Mouse (Mus musculus): ENCODE results near the gene Hoxa6.

Gene Hoxa6

GRCm38 (mm10) chr6:52228475-52229465 lies 20.2 kb upstream of the Hoxa6 start:
- no peak for DNase-seq (ENCODE audit: low spot score in 2 of 2)

DNA sequence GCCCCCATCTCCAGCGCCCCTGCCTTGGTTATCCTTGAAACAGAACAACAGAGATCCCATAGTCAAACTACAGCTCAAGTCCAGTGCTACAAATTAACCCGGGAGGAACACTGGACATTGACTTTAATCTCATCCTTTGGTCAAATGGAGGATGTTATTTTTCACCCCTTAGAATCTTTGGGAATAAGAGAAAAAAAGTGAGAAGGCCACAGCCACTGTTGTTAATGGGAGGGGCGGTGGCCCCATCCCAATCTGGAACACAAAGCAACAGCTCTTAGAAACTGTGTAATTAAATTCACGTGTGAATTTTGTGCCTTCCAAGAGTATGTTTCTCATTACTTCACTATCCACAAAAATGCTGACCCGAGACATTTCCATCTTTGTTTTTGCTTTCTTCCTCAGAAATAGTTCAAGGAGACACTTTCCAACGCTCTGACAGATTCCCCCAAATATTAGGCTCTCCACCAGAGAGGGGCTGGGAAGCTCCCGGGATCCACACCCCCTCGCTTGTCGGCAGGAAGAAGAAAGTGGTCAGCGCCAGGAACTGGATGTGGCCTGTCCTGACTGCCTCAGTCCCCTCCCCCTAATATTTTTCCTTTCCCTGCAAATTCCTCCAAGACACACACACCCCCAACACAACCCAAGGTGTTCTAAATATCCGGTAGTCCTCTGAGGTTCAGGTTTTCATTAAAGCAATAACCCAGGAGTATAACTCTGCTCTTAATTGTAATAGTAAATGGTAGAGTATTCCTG lies 19.1 kb upstream of the Hoxa6 start:
- DNase-seq (ENCODE audit: low spot score in 2 of 2): no peak

DNA sequence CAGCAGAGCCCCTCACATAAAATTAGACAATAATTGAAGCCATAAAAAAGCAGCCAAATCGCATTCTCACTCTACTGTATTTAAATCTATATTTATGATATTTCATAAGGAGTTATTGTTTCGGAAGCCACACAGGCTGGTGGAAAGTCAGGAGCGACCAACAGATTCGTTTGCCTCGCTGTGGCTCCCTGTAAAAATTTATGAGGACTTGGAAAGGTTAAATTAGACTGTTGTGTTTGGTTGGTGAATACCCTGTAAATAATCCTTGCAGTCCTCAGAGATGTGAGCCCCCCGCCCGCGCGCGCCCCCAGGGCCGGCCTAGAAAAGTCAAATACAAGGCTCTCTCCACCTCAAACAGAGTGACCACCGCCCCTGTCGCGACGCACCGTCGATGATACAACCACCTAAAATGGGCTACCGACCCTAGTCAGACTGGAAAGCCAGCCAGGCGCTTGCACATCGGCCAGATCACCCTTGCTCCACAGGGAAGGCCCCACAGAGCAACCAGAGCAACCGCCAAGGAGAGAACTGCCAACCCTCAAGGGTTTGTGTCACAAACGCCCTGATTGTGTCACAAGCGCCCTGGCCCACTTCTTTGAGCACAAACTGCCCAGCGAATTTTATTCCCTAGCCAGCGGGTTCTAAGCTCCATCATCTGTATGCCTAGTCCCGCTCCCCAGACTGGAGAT lies 18.2 kb upstream of the Hoxa6 start:
- DNase-seq (ENCODE audit: low spot score in 2 of 2): no peak

DNA sequence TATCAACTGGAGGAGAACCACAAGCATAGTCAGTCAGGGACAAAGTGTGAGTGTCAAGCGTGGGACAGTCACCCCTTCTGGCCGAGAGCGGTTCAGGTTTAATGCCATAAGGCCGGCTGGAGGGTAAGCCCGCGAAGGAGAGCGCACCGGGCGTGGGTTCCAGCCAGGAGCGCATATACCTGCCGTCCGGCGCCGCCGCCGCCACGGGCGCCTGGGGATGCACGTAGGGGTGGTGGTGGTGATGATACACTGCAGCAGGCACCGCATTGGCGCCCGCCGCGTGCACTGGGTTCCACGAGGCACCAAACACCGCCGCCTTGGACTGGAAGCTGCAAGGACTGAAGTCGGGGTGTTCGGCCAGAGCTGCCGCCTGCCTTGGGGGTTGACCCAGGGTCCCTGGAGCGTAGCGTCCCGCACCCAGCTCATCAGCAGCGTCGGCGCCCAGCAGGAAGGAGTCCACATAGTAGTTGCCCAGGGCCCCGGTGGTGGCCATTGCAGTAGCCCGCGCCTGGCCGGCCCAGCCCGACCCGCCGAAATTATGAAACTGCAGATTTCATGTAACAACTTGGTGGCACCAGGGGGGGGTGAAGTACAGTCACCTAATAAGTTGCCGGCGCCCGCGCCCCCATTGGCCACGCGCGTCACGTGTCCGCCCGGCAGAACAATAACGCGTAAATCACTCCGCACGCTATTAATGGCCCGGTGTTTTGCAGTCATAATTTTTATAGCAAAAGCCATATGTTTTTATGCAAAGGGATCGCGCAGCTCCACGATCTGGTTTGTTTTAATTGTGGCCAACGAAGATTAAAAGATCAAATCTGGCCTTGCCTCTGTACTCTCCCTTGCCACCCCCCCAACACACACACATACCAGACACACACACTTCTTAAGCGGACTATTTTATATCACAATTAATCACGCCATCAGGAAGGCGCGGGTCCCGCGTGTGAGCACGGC lies 17.4 kb upstream of the Hoxa6 start:
- DNase-seq (ENCODE audit: low spot score in 2 of 2): peak; percentile 90 to 92

DNA sequence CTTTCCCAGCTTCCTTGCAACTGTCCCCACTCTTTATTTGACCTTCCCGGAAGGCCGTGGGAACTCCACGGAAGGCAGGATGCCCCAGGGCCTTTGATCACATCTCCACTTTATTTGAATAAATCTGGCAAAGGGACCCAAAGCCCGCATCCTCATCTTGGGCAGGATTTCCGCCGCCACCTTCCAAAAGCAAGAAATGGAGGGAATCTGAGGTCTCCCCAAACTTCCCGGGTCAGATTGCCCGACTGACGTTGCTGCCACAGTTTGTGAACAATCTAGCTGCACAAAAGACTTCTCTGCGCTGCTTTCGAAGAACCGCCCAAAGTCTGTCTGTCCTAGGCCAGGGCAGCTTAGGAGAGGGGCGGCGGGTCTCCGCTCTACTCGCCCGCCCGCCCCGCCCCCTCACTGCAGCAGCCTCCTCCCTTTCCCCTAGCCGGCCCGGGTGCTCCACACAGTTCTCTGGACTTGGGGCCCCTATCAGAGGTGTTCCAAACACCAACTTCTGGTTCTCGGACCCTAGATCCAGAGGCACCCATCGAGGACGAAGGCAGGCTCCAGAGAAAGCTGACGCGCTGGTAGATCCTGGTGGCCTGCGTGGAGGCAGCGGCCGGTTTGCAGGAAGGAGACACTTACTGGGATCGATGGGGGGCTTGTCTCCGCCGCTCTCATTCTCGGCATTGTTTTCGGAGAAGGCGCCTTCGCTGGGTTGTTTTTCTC lies 16.5 kb upstream of the Hoxa6 start:
- DNase-seq (ENCODE audit: low spot score in 2 of 2): no peak

DNA sequence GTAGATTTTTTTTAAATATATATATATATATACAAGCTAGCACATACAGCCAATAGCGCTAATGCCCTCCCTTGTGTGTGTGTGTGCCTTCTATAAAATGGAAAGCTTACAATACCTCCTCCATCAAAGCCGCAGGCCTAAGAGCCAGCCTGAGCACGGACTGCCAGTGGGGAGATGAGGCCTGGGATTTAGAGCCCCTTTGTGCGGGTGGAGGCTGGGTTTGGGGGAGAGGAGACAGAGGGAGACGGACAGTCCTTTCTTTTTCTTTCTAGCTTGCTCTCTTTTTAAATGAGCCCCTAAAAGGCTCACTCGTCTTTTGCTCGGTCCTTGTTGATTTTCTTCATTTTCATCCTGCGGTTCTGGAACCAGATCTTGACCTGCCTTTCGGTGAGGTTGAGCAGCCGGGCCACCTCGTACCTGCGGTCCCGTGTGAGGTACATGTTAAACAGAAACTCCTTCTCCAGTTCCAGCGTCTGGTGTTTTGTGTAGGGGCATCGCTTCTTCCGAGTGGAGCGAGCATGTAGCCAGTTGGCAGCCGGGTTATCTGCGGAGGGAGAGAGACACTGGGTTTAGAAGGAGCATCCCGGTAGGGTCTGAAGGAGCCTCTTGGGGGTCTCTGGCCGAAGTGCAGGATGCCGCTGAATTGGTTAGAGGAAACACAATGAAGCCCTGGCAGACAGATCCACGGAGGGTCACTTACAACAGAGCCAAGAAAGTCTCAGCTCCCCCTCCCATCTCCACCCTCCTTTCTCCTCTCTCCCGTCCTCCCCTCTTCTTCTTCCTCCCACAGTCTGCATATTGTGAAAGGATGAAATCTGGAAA lies 15.6 kb upstream of the Hoxa6 start:
- DNase-seq (ENCODE audit: low spot score in 2 of 2): peak in 1 of 2 experiments; percentile 36

- peak in 1 of 2 experiments; percentile 15 for DNase-seq (ENCODE audit: low spot score in 2 of 2)
These were observed 14.2 kb upstream of the Hoxa6 start for GRCm38 (mm10) chr6:52222729-52223128.

- peak in 1 of 2 experiments; percentile 71 for DNase-seq (ENCODE audit: low spot score in 2 of 2)
These were observed 13.6 kb upstream of the Hoxa6 start for GRCm38 (mm10) chr6:52221993-52222685.

DNA sequence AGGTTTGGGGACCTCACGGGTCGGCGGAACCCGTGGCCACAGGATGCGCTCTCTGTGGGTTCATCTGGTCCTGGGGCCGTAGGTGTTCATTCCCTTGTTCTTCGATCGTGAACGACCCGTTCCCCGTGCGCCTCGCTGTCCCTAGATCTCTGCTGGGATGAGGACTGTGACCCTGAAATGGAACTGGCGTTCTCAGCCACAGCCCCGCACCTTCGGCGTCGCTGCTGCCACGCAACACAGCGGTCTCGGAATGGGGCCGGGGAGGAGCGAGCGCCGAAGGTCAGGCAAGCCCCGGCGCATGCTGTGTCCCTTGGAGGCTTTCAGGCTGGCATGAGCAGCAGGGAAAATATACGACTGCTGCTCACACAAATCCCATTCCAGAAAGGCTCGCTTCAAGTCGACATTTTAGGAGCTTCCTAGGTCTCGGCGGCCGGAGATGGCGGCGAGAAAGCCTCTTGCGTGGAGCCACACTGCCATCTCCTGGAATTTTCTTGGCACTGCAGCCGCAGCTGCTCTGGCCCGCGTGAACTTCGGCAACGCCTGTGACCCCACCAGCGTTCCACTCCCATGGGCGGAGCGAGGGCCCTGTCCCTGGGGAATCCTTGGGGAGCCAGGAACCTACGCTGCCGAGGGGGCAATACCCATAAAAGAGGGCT lies 12.9 kb upstream of the Hoxa6 start, which contains the start of gene Hoxa7:
Gene Hoxa7, minus strand, starts transcription at position 518 of the 656 bp plus-strand sequence.
- peak; percentile 93 to 96 for DNase-seq (ENCODE audit: low spot score in 2 of 2)

DNA sequence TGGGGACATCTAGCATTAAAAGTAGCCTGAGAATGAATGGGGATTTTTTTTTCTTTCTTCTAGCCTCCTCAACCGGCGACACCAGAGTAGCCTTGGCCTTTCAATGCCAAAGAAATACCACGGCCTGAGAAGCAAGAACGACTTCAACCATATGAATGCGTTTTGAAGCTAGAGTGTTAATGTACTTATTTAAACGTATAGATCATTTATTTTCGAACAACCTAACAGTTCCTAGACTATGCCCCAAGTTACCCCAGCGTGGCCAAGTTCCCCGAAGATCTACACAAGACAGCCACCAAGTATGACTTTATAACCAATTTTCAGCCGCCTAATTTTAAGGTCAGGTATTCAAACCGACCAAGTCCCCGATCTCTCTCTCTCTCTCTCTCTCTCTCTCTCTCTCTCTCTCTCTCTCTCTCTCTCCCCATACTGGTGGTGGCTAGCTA lies 12.4 kb upstream of the Hoxa6 start:
- no peak for DNase-seq (ENCODE audit: low spot score in 2 of 2)

DNA sequence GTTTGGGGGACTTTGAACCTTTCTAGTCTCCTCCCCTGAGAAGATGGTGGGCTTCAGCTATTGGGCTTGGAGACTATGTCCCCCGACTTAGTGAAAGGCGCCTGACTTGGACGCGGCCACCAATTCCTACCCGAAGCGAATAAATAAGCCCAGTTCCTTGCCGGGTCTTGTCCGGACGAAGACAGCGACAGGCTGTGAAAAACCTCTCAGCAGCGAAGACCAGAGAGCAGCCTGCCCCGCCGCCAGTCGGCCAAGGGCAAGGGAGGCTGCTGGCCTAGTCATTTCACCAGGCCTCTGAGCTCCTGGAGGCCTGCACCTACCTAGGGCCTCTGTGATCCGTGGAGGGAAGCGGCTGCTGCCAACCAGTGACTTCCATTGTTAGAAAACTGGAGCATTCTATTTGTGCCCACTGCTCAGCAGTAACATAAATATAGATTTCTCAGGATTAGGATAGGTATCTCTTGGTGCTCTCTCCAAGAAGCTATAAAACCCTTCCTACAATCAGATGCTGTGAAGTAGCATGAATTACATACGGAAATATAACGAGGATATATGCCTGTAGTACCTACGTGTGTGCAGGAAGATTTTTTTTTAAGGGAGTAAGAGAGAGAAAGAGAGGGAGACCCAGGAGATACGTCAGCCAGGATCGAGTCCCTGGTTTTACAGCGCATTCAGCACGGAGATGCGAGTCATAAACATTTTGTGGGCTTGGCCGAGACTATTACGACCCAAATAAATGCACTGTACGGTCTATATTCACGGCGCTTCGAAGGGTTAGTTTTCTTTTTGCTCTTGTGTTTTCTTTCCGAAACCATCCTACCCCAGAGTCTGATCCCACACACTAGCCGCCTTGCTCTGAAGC lies 11.7 kb upstream of the Hoxa6 start:
- peak; percentile 39 to 41 for DNase-seq (ENCODE audit: low spot score in 2 of 2)

DNA sequence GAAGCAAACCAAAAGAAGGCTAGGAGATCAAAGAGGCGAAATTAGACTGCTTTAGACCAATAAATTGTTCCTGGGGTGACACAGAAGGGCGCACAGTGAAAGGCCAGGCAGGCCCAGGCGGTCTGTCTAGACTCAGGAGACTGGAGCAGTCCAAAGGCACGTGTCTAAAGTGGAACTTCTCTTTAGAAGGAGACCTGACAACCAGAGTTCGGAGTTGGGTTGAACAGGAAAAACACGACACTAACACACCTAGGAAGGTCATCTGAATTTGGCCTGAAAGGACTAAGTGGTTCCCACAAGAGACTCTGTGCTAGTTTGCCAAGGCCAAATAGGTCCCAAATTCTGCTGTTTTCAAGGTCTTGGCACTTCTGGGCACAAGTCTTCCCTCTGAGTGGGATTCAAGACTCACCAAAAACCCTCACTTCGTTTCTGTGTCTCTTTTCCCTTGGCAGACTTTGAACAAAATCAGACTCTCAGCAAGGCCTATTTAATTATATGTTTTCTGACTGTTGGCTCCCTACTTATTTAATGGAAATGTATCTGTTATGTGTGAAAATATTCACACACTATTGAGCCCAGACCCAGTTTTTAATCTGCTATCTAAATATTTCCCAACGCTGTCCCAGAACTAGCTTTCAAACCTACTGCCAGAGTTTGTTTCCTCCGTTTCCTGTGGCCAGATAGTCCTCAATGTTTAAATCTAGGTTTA lies 10.9 kb upstream of the Hoxa6 start:
- DNase-seq (ENCODE audit: low spot score in 2 of 2): peak in 1 of 2 experiments; percentile 16

DNA sequence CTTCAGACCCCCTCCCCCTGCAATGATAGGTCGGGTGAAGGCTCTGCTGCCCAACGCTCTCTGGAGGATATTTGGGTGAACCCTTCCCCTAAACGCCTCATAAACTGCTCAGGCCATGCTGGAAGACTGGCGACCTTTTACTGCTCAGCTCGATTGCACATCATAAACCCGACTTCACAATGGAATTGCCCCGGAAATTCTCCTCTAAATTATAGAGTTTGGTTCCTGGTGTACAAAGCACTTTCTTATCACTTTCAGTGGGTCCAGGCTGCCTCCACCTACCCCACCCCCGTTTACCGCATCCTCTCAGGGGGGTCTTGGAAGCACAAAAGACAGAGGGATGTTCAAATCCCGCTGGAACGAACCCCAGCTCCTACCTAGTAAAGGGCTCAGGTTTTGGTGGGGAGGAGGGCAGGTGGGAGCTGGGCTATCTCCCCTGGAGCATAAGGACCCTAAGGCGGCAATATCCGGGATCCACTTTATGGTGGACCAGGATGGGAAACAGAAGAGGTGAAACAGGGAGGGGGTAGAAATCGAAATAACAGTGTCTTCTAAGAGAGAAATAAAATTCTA lies 10.2 kb upstream of the Hoxa6 start:
- DNase-seq (ENCODE audit: low spot score in 2 of 2): peak in 1 of 2 experiments; percentile 1

DNA sequence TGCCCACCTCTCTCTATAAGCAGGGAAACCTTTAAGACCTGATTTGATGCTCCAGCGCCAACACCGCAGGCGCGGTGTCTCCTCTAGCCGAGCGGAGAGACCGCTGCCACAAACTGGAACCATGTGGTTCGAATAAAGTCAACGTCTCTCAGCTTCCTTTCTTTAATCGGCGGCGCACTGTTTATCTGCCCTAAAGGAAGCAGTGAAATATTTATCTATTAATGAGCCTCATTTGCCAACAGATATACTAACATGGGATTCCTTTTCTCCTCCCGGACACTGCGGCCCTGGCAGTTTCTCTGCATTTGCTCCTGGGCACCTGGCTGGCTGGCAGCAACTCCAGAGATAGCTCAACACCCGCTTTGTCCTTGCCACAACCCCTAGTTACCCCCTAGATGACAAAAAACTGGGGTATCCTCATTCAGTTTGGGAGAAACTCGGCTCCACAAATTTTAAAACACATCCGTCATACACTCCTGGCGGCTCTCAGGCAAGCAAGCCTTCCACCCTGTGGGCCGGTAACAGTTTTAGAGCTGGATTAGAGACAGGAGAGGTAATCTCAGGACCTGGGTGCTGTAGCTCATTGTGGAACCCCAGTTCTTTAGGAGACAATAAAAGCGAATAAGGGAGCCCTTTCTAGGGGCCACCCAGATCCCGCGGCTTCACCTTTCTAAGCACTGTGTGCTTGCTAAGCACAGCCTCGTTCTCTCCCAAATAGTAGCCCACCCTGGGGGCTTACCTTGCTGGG lies 9.5 kb upstream of the Hoxa6 start:
- DNase-seq (ENCODE audit: low spot score in 2 of 2): peak in 1 of 2 experiments; percentile 7

DNA sequence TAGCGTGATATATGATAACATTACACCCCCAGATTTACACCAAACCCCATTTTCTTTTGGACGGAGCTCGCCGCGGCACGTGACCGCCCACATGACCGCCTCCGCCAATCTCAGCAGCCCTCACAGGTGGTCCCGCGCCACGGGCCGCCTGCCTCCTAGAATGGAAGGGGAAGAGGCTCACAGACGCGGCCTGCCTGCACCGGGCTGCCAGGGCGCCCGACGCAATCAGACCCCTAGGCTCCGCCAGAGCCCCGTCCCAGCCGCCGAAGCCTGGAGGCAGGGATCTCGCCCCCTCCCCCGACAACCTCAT lies 8.9 kb upstream of the Hoxa6 start:
- peak; percentile 79 to 94 for DNase-seq (ENCODE audit: low spot score in 2 of 2)

Measured in urinary bladder, postnatal 36 days (tissue).